Mouse (Mus musculus): ENCODE measurements around the gene Tmigd1. TPM values are rescaled to one million over a fixed set of nuclear protein-coding genes. Genes with fewer than 3 reads are reported as not detected.

The Tmigd1 gene
- polyA plus RNA-seq, 1 experiment from 2014 or later = 1.7 TPM

DNA sequence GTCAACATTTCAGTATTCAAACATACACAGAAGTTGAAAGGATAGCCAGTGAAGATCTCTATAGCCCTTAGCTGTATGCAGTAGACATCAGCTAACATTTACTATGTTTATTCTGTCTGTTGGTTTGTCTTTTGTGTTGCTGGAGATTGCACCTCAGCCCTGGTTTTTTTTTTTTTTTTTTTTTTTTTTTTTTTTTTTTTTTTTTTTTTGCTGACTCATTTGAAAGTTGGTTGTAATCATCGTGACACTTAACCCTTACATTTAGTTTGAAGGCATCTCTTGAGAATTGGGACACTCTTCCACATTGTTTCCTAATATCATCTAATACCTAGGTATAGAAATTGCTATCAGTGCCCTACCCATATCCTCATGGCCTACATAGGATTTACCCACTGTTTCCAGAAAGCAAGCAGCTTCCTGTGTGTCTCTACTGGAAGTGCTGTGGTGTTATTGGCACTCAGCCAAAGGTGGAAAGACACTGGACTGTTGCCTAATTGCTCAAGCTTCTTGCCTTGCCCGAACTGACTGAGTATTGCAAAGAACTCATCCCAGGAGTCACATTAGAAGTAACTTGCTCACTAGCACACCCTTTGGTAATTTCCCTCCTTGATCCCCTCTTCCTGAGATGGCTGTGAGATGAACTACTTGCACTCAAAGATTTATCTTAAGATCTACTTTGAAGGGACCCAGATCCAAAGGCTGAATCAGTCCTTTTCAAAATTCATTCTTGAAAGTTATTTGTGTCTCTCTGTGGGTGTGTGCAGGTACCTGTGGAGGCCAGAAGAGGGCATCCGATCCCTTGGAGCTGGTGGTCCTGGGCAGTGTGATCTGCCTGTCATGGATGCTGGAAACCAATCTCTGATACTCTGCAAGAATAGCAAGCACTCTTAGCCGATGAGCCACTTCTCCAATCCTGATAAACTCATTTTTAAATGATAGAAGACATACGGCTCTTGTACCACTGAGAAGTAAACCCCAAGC, 1.9 kb upstream of the Tmigd1 start:
- ATAC-seq (ENCODE audit: low FRiP score, low TSS enrichment) (no peak), DNase-seq (ENCODE audit: low spot score) (no peak)
- Histone ChIP-seq H3K4me3 (ENCODE audit: low read depth, low read length) (no peak overlapping the region), H3K27me3 (ENCODE audit: control insufficient read depth, insufficient read depth, low read length) (no peaks in the 10 kb centered on the region), H3K9me3 (ENCODE audit: control insufficient read depth, low read length) (no peaks in the 10 kb centered on the region), H3K9ac (ENCODE audit: low read length) (no peak overlapping the region), H3K4me1 (replicated peaks; ENCODE audit: control insufficient read depth, insufficient read depth) (peaks cover 4% of the 10 kb centered on the region; the same call in 1 of the 2 replicates), H3K4me2 (replicated peaks; ENCODE audit: low read depth) (no peak overlapping the region), H3K27ac (replicated peaks) (0 out of 2 replicates have a peak overlapping the region, but pooled peaks have one; percentile 30), H3K36me3 (ENCODE audit: control insufficient read depth, insufficient read depth, low read length) (no peaks in the 10 kb centered on the region)
- TF ChIP-seq CTCF (IDR thresholded peaks at IDR 0.05; ENCODE audit: low read depth) (peak; percentile 71), EP300 (optimal IDR thresholded peaks at IDR 0.05) (no peak)
- WGBS = 50% methylated on average over 5 of the region's 5 CpGs

DNA sequence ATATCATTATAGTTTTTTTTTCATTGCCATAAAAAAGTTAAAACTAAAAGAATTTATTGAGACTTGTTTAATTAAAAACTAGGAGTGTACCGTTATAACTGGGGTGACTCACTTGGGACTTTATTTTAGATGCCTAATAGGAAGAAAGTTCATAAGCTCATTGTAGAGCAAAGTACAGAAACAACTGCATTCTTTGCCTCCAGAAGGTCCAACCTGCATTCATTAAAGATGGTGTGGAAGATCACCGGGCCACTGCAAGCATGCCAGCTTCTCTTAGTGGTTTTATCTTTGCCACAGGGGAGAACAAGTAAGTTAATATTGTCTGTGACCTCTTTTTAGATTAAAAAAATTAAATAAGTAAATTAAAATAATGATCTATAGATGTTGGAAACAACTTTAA, 2.4 kb downstream of the Tmigd1 start:
- no peak overlapping the region for H3K27ac ChIP-seq (replicated peaks)
- no peaks in the 10 kb centered on the region for H3K27me3 ChIP-seq (ENCODE audit: control insufficient read depth, insufficient read depth, low read length)
- no peak overlapping the region for H3K4me2 ChIP-seq (replicated peaks; ENCODE audit: low read depth)
- no peak for TF ChIP-seq EP300 (optimal IDR thresholded peaks at IDR 0.05)
- no peak for TF ChIP-seq CTCF (IDR thresholded peaks at IDR 0.05; ENCODE audit: low read depth)
- H3K4me1 ChIP-seq (replicated peaks; ENCODE audit: control insufficient read depth, insufficient read depth) = no peaks in the 10 kb centered on the region
- H3K9me3 ChIP-seq (ENCODE audit: control insufficient read depth, low read length) = no peaks in the 10 kb centered on the region
- no peak overlapping the region for H3K4me3 ChIP-seq (ENCODE audit: low read depth, low read length)
- H3K9ac ChIP-seq (ENCODE audit: low read length) = no peak overlapping the region
- no peak for DNase-seq (ENCODE audit: low spot score)
- ATAC-seq (ENCODE audit: low FRiP score, low TSS enrichment) = no peak
- WGBS = 72% methylated on average over 2 of the region's 2 CpGs
- no peaks in the 10 kb centered on the region for H3K36me3 ChIP-seq (ENCODE audit: control insufficient read depth, insufficient read depth, low read length)

DNA sequence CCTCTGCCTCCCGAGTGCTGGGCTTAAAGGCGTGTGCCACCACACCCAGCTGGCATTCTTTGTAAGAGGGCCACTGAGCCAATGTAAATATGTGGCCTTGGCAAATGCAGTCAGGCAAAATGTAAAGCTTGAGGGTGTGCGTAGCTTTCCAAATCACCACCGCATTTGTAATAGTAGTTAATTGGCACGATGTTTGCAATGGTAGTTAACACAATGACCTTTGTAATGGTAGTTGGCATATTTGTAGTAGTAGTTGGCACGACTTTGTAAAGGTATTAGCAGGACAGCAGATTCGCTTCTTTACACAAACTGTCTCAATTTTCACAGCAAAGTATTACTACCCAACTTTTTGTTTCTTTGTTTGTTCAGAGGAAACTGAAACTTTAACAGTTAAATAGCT, 6.7 kb downstream of the Tmigd1 start:
- H3K9me3 ChIP-seq (ENCODE audit: control insufficient read depth, low read length) = no peaks in the 10 kb centered on the region
- H3K27ac ChIP-seq (replicated peaks) = no peak overlapping the region
- ATAC-seq (ENCODE audit: low FRiP score, low TSS enrichment) (no peak), DNase-seq (ENCODE audit: low spot score) (no peak)
- H3K4me3 ChIP-seq (ENCODE audit: low read depth, low read length) = no peak overlapping the region
- no peak for TF ChIP-seq EP300 (optimal IDR thresholded peaks at IDR 0.05)
- TF ChIP-seq CTCF (IDR thresholded peaks at IDR 0.05; ENCODE audit: low read depth) = no peak
- WGBS = 75% methylated on average over 7 of the region's 7 CpGs
- no peaks in the 10 kb centered on the region for H3K27me3 ChIP-seq (ENCODE audit: control insufficient read depth, insufficient read depth, low read length)
- H3K4me2 ChIP-seq (replicated peaks; ENCODE audit: low read depth) = no peak overlapping the region
- H3K36me3 ChIP-seq (ENCODE audit: control insufficient read depth, insufficient read depth, low read length) = no peaks in the 10 kb centered on the region
- no peaks in the 10 kb centered on the region for H3K4me1 ChIP-seq (replicated peaks; ENCODE audit: control insufficient read depth, insufficient read depth)
- no peak overlapping the region for H3K9ac ChIP-seq (ENCODE audit: low read length)

DNA sequence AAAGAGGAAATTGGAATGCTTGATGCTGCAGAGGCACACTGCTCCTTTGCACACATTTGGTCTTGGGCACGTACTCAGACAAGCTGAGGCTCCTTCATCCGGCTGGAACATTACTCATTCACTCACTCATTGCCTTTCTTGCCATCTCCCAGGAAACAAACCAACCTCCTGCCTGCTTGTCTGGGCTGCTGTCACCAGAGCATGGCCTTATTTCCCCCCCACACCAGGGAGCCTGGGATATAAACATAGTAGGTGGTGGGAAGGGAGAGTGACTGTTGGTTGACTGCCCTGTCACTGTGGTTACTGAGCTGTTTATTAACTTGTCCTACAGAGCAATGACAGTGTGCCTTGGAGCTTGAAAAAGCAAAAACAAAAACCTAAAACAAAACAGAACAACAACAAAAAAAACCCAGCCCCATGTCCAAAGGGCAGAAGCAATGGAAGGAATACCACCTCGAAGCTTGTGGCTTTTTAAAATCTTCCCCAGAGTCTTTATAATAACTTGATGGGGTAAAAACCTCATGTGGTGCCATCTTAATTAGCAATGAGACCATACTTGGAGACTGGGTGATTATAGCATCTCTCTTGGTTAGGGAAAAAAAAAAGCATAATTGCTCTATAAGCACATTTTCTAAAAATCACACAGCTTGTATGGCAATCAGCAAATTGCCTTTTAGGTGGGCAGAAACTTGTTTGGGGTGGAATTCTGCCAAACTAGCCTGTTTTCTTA, 9.5 kb downstream of the Tmigd1 start:
- 45% methylated on average over 3 of the region's 3 CpGs for WGBS

DNA sequence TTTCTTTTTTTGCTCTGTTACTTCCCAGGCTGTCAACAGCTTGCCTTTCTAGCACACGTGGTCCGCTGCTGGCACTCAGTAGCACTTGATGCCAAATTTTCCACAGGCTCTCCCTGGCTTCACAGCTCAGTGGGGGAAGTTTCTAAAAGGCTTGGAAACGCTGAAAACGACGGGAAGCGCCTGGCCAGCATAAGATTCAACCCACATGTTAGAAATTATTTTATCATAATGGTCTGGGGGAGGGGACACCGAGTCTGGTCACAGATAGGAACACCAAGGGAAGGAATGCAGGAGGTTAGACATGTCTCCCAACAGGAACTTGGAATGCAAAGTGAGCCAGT, 10.1 kb downstream of the Tmigd1 start:
- no peak for ATAC-seq (ENCODE audit: low FRiP score, low TSS enrichment)
- 46% methylated on average over 7 of the region's 7 CpGs for WGBS
- no peak overlapping the region for H3K4me3 ChIP-seq (ENCODE audit: low read depth, low read length)
- no peaks in the 10 kb centered on the region for H3K27me3 ChIP-seq (ENCODE audit: control insufficient read depth, insufficient read depth, low read length)
- no peak overlapping the region for H3K27ac ChIP-seq (replicated peaks)
- no peaks in the 10 kb centered on the region for H3K9me3 ChIP-seq (ENCODE audit: control insufficient read depth, low read length)
- H3K4me2 ChIP-seq (replicated peaks; ENCODE audit: low read depth) = no peak overlapping the region
- TF ChIP-seq EP300 (optimal IDR thresholded peaks at IDR 0.05) (no peak), CTCF (IDR thresholded peaks at IDR 0.05; ENCODE audit: low read depth) (no peak)
- no peak overlapping the region for H3K9ac ChIP-seq (ENCODE audit: low read length)
- no peaks in the 10 kb centered on the region; the same call in 1 of the 2 replicates for H3K4me1 ChIP-seq (replicated peaks; ENCODE audit: control insufficient read depth, insufficient read depth)
- DNase-seq (ENCODE audit: low spot score) = no peak
- no peaks in the 10 kb centered on the region for H3K36me3 ChIP-seq (ENCODE audit: control insufficient read depth, insufficient read depth, low read length)

More for the DNA sequence above, 9.5 kb downstream of the Tmigd1 start:
- no peak overlapping the region for H3K4me2 ChIP-seq (replicated peaks; ENCODE audit: low read depth)
- H3K4me1 ChIP-seq (replicated peaks; ENCODE audit: control insufficient read depth, insufficient read depth) = no peaks in the 10 kb centered on the region
- H3K9me3 ChIP-seq (ENCODE audit: control insufficient read depth, low read length) = no peaks in the 10 kb centered on the region
- no peak overlapping the region for H3K27ac ChIP-seq (replicated peaks)
- ATAC-seq (ENCODE audit: low FRiP score, low TSS enrichment) (0 out of 2 replicates have a peak, but pooled peaks have one; percentile 33), DNase-seq (ENCODE audit: low spot score) (no peak)
- H3K9ac ChIP-seq (ENCODE audit: low read length) = no peak overlapping the region
- no peaks in the 10 kb centered on the region for H3K36me3 ChIP-seq (ENCODE audit: control insufficient read depth, insufficient read depth, low read length)
- TF ChIP-seq EP300 (optimal IDR thresholded peaks at IDR 0.05) = no peak
- H3K27me3 ChIP-seq (ENCODE audit: control insufficient read depth, insufficient read depth, low read length) = no peaks in the 10 kb centered on the region
- no peak overlapping the region for H3K4me3 ChIP-seq (ENCODE audit: low read depth, low read length)

Measured in stomach, postnatal 0 days (tissue).